Mouse (Mus musculus) MEL (cell line): ENCODE data around the gene Ift27.

Experiments used
- CHD1 ChIP-seq: IDR thresholded peaks from 2 replicates; pipeline ENCODE4 v1.6.1; 2012; ENCODE audit warnings: low read depth, mild to moderate bottlenecking, inconsistent platforms, low read length, improper control_type of control experiment
- CHD2 ChIP-seq: IDR thresholded peaks from 2 replicates; pipeline ENCODE4 v1.6.1; 2011; ENCODE audit warnings: low read length, improper control_type of control experiment
- ELF1 ChIP-seq: IDR thresholded peaks from 2 replicates; pipeline ENCODE4 v1.6.1; 2014; ENCODE audit warnings: low read depth, mild to moderate bottlenecking, inconsistent platforms, low read length, improper control_type of control experiment, moderate library complexity
- MAX ChIP-seq: IDR thresholded peaks from 2 replicates; pipeline ENCODE4 v1.6.1; 2011; ENCODE audit warnings: low read length, improper control_type of control experiment
- POLR2AphosphoS5 ChIP-seq: IDR thresholded peaks from 2 replicates; pipeline ENCODE4 v1.6.1; 2012; ENCODE audit warnings: low read depth, borderline replicate concordance, mild to moderate bottlenecking, inconsistent platforms, low read length, moderate library complexity, mixed read lengths
- RCOR1 ChIP-seq: IDR thresholded peaks from 2 replicates; pipeline ENCODE4 v1.6.1; 2012; ENCODE audit warnings: low read depth, mild to moderate bottlenecking, inconsistent platforms, low read length, improper control_type of control experiment

DNA sequence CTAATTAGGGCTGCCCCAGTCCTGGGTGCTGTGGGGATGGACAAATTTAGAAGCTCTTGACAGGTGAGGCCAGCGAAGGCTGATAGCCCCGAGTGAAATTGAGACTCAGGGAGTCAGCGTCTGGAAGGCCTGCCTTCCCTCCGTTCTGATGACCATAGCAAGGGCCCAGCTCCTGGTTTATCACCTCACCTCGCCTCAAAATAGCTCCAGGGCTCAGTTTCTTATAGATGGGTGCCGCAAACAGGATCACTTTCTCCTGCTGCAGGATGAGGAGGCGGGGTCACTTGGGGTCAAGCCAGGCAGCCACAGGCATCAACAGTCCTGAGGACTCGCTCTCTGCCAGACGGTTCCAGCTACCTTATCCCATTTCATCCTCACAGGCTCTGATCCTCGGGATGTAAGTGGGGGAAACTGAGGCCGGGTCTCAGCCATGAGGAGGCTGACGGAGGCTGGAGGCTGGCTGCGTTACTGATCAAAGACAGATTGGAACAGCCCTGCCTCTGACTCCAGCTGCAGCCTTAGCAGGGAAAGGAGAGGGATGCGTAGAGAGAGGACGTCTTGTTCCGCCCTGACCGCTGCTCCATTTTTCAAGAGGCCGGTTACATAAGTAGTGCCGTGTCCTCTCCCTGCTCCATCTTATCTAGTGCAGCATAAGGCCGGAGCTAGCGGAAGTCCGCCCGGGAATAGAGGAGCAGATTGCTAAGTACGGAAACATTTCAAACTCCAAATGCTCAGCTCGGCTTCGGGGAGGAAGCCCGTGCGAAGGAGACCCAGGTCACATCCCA lies 21.4 kb upstream of the Ift27 start:
- TF ChIP-seq RCOR1 (no peak), ELF1 (no peak), CHD2 (no peak), MAX (no peak), POLR2AphosphoS5 (no peak), CHD1 (no peak)
